Mouse (Mus musculus) thymus, adult 2 months (tissue): ENCODE data around the gene Madcam1.

Experiments
- CTCF ChIP-seq: fragments of 200-500 bp; IDR thresholded peaks from 2 replicates; pipeline ENCODE4 v1.5.1; 2012; ENCODE audit warnings: mild to moderate bottlenecking, control low read depth, low read length, moderate library complexity, borderline replicate concordance; ENCODE audit not compliant: control insufficient read depth, poor library complexity, insufficient read depth; ENCODE audit errors: extremely low read depth
- POLR2A ChIP-seq: fragments of 200-500 bp; IDR thresholded peaks from 2 replicates; pipeline ENCODE4 v1.6.1; 2012; ENCODE audit warnings: mild to moderate bottlenecking, low read length, control low read depth, moderate library complexity; ENCODE audit not compliant: control insufficient read depth, poor library complexity, insufficient read depth; ENCODE audit errors: extremely low read depth

DNA sequence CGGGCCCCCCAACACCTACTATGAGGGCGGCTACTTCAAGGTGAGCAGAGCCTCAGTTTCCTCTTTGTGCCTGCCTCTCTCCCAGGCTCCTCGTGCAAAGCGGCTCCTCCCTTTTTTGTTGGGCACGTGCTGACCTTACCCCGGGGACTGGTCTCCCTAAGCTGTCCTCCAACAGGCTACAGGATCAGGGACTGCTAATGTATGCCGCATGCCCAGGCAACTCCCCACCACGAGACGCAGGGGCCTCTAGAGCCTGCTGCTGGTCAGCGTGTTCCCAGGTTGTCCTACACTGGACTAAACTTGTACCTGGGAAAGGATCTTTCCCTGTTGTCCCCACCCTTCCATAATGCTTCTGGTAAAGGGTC is 18.2 kb downstream of the Madcam1 start:
- TF ChIP-seq CTCF (no peak), POLR2A (no peak)
